Mouse (Mus musculus) adrenal gland, postnatal 4 days (tissue): ENCODE data around the gene Gale. TPM values are rescaled to one million over a fixed set of nuclear protein-coding genes. Genes with fewer than 3 reads are reported as not detected.
A peak's percentile ranks its signal among the peaks of the same experiment; 100 is the strongest.
"Not testable (repeated sequence)": the region's sequence is repeated elsewhere in the genome, so short reads cannot be mapped to it uniquely, and the experiment has no call there.

Source experiments
- DNase-seq, 2 experiments: peaks; one replicate each; pipeline ENCODE4 v3.0.0; 2021 to 2022; ENCODE audit warnings: low spot score in 2 of 2, mixed read lengths in 2 of 2
- total RNA-seq, 2 experiments: library from RNA; stranded (reverse); gene quantifications; 2 replicates each; pipeline ENCODE4 v1.2.3; 2021

Gene Gale
- total RNA-seq, 2 experiments from 2014 or later = 17.7 to 24.6 TPM

GRCm38 (mm10) chr4:135968271-135968869 lies 4.8 kb downstream of the Gale start:
- no peak for DNase-seq

- no peak for DNase-seq
Measured at GRCm38 (mm10) chr4:135969070-135969750, 5.7 kb downstream of the Gale start.

DNA sequence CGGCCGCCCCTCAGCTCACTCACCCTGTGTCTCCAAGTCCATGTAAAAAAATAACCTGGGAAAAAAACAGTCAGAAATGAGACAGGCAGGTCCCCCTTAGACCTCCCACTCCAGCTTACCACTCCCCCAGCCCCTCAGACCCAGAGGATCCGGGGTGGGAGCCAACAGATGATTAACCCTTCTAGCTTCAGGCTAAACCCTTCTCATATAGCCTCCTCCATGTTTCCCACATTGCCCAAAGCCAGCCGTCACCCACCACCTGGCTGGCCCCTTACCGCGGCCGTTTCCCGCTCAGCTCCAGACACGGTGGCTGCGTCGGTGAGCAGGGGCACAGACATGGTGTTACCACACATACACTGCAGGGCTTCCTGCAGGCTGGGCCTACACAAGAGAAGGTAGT lies 7.1 kb downstream of the Gale start:
- no peak for DNase-seq

GRCm38 (mm10) chr4:135971805-135972555 lies 8.5 kb downstream of the Gale start:
- no peak for DNase-seq

DNA sequence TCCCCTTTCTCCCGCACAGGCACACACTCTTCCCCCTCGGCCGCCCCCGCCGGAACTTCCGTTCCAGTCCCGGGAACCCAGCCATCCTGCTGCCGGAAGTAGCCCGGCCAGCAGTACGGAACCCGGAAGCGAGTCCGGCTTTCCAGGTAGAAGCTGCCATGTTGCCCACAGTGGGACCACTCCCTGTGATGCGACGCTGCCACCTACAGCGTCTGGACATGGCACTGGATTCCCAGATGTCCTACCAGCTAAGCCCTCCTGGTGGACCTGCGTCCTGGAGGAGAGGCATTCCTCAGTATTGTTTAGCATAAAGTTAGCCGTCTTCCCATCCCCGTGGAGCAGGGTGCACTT lies 9.0 kb downstream of the Gale start, which contains the start of gene Lypla2:
Gene Lypla2, minus strand, starts transcription at position 71 of the 351 bp plus-strand sequence.
- DNase-seq = peak; percentile 64 to 77

GRCm38 (mm10) chr4:135972911-135973811 lies 9.6 kb downstream of the Gale start:
- DNase-seq = no peak

DNA sequence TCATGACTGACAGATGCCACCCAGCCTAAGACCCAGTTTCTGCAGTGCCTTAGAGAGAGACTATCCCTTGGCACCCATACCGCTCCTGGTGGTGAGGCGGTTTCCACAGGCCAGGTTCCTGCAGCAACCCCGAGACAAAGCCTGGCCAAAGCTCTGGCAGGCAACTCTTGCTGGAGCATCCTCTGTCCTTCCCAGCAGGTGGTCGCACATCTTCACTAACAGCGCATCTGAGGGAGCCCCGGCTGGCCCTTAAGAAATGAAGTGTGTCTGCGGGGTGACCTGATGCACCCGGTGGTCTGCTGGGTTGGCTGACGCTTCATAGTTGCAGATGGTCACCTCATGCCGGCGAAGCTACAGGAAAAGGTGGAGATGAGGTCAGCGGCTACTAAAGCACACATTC lies 12.6 kb downstream of the Gale start:
- no peak for DNase-seq

DNA sequence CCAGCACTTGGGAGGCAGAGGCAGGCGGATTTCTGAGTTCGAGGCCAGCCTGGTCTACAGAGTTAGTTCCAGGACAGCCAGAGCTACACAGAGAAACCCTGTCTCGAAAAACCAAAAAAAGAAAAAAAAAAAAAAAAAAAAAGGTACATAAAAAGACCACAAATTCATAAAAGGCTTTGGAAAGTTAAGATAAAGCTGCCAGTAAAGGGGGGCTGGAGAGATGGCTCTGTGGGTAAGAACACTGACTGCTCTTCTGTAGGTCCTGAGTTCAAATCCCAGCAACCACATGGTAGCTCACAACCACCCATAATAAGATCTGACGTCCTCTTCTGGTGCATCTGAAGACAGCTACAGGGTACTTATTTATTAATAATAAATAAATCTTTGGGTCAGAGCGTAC lies 16.7 kb downstream of the Gale start:
- DNase-seq = not testable (repeated sequence)

DNA sequence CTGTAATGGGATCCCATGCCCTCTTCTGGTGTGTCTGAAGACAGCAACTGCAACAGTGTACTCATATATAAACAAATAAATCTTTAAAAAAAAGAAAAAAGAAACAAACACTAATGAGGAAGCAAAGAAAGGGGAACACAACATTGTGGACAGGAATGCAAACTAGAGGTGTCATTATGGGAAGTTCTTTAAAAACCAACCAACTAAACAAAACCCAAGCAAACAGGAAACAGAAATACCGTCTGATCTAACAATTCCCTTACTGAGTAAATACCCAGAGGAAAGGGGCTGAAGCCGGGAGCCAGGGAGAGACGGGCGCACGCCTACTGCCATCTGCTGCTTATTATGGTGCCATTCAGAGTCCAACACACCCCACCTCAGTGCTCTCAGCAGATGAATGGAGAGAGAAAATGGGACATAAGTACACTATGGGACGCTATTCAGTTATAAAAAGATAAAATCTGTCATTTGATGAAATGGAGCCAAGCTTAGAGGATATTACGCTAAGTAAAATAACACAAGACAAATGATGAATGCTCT lies 18.1 kb downstream of the Gale start:
- DNase-seq = no peak

DNA sequence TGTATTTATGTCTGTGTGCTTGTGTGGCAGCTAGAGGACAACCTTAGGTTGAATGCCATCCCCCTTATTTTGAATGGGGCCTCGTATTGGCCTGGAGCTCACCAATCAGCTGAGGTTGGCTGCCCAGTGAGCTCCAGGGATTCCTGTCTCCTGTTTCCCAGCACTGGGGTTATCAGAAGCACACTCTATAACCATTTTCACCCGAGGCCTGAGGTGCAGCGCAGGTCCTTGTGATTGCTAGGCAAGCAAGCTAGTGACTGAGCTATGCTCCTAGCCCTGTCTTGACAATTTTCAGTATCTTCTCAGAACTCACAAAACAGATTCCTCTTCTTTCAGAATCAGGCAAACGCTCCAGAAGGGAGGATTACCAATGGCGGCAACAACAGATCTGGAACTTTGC lies 21.0 kb downstream of the Gale start:
- DNase-seq = no peak

DNA sequence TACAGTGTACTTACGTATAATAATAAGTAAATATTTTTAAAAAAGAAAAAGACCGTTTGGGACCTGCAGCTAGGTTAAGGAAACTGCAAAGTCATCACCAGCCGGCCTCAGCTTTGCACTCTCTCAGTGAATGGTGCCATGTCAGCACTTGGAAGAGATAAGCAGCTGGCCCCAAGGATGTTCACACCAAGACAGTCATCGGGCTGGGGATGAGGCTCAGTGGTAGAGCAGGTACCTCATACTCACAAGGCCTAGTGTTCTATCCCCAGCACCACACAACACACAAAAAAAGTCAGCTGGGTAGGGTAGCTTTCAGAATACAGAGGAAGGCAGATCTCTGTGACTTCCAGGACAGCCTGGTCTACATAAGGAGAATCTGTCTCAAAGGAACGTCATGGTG lies 21.7 kb downstream of the Gale start:
- DNase-seq = no peak

DNA sequence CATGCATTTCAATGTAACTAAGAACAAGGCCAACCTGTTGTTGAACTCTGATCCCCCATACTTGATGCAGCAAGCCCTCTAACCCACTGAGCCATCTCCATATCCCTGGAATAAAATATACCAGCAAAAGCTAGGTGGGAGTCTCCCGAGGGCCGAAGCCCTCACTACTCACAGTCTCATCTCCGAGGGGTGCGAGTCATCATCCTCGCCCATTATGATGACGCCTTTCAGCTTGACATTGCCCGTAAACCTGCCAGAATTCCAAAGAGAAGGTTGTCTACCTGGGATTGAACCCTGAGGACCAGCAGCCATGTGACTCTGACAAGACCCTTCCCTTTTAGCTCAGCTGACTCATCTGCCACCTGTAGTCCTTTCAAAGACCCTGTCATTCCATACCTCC lies 22.2 kb downstream of the Gale start:
- DNase-seq = no peak

DNA sequence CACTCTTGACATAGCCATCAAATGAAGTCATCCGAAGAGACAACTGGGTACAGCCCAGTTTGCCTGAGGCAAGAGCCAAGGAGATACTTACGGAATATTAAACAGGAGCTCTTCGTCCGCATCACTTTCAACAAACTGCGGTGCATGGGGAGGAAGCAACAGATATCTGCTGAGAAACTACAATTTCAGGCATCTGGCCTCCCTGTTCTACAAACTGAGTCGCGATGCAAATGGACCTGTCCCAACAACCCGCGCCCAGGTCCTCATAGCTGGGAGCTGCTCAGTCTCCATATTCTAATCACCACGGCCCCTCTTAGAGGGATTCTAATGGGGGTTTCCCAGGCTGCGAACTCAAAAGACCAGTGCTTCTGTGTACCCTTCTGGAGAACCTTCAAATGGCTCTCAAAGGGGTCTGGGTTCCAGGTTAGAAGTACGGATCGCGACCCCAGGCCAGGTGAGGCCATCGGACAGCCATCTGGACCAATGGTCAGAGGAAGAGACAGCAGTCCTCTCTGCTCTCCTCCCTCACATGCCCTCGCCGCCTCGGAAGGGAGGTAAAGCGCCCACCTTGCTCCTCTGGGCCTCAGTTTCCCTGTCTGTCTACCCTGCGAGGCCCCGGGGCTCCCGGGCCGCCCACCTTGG lies 22.9 kb downstream of the Gale start:
- no peak for DNase-seq

GRCm38 (mm10) chr4:135986943-135987710 lies 23.6 kb downstream of the Gale start, which contains the start of gene Pithd1:
Gene Pithd1, minus strand, starts transcription at chr4:135987264.
- peak; percentile 78 to 91 for DNase-seq

DNA sequence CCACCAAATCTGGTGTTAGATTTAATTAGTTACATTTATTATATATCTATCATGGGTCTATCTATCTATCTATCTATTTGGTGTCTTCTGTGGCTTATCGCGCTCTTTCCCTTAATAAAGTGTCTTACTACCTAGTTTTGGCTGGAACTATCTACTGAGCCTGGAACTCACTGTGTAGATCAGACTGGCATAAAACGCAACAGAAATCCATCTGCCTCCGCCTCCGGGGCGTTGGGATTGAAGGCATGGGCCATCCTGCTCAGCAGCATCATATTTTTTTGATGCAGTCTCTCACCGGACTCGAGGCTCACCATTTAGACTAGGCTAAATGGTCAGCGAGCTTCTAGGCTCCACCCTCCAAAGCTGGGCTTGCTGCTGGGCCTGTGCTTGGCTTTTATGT lies 24.2 kb downstream of the Gale start:
- DNase-seq = no peak

DNA sequence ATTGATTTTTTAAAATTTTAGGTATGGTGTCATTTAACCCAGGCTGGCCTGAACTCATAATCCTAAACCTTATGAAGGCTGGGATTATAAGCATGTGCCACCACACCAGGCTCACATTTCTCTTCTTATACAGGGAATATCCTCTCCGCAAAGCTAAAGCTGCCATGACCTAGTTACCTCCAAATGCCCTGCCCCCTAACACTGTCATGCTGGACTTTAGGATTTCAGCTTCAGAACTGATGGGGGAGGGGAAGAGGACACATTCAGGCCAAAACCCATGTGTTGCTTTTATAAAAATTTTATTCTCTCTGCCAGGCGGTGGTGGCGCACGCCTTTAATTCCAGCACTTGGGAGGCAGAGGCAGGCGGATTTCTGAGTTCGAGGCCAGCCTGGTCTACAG lies 30.4 kb downstream of the Gale start:
- no peak for DNase-seq

GRCm38 (mm10) chr4:135995118-135995517 lies 31.6 kb downstream of the Gale start:
- no peak for DNase-seq

- no peak for DNase-seq
Measured at GRCm38 (mm10) chr4:136004107-136004675, 40.7 kb downstream of the Gale start.

- no peak for DNase-seq
Measured at GRCm38 (mm10) chr4:136004921-136005320, 41.4 kb downstream of the Gale start.
